Mouse (Mus musculus): Measurements from ENCODE around the gene Jmjd8. TPM values are rescaled to one million over a fixed set of nuclear protein-coding genes. Genes with fewer than 3 reads are reported as not detected.

Jmjd8 gene
- polyA plus RNA-seq, 1 experiment, result 10.8 TPM

GRCm38 (mm10) chr17:25809606-25810340 is 18.9 kb upstream of the Jmjd8 start:
- no peaks in the 10 kb centered on the region for H3K79me2 ChIP-seq (ENCODE audit: control insufficient read depth, insufficient read depth)
- H3ac ChIP-seq (ENCODE audit: control insufficient read depth, insufficient read length, low read depth), result peak overlapping the region; percentile 76
- no peaks in the 10 kb centered on the region for H3K27me3 ChIP-seq (ENCODE audit: control insufficient read depth, insufficient read depth, insufficient read length)
- no peak for TF ChIP-seq FOSL1 (IDR thresholded peaks at IDR 0.05; ENCODE audit: insufficient read depth, low read length, poor library complexity, severe bottlenecking)
- no peaks in the 10 kb centered on the region for H3K36me3 ChIP-seq (ENCODE audit: control insufficient read depth, insufficient read depth)
- H3K4me3 ChIP-seq (ENCODE audit: insufficient read depth, poor library complexity, severe bottlenecking), result peak overlapping the region; percentile 43
- H3K79me3 ChIP-seq (ENCODE audit: low read depth), result no peaks in the 10 kb centered on the region

DNA sequence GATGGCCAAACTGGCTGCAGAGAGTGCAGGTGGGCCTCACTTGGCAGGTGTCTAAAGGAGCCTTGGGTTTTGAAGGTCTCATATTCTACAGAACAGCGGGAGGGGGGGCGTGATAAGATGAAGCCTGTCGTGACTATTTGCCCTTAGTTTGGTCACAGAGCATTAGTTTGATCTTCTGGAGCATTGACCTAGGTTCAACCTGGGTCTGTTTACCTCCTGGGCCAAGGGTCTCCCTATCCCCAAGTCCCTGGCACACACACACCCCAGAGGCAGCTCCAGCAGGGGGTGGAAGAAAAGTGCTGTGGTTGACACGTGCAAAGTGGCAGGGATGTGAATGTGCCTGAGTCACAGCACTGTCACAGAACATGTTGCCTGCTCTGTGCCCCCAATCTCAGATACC is 17.8 kb upstream of the Jmjd8 start:
- no peaks in the 10 kb centered on the region for H3K79me3 ChIP-seq (ENCODE audit: low read depth)
- TF ChIP-seq FOSL1 (IDR thresholded peaks at IDR 0.05; ENCODE audit: insufficient read depth, low read length, poor library complexity, severe bottlenecking) (no peak), MYOD1 (IDR thresholded peaks at IDR 0.05; ENCODE audit: control insufficient read depth, insufficient read length, low read depth) (no peak), MYOG (IDR thresholded peaks at IDR 0.05; ENCODE audit: control insufficient read depth, extremely low read depth, insufficient read length) (no peak), MAX (IDR thresholded peaks at IDR 0.05) (no peak), USF1 (IDR thresholded peaks at IDR 0.05; ENCODE audit: low read depth) (no peak), CEBPB (IDR thresholded peaks at IDR 0.05; ENCODE audit: low read depth) (no peak), CTCF (IDR thresholded peaks at IDR 0.05; ENCODE audit: control insufficient read depth, insufficient read depth, insufficient read length) (no peak)
- no peak overlapping the region for H3K4me3 ChIP-seq (ENCODE audit: insufficient read depth, poor library complexity, severe bottlenecking)
- no peak overlapping the region for H3ac ChIP-seq (ENCODE audit: control insufficient read depth, insufficient read length, low read depth)
- H3K27me3 ChIP-seq (ENCODE audit: control insufficient read depth, insufficient read depth, insufficient read length), result no peaks in the 10 kb centered on the region
- no peaks in the 10 kb centered on the region for H3K79me2 ChIP-seq (ENCODE audit: control insufficient read depth, insufficient read depth)
- no peaks in the 10 kb centered on the region for H3K36me3 ChIP-seq (ENCODE audit: control insufficient read depth, insufficient read depth)

DNA sequence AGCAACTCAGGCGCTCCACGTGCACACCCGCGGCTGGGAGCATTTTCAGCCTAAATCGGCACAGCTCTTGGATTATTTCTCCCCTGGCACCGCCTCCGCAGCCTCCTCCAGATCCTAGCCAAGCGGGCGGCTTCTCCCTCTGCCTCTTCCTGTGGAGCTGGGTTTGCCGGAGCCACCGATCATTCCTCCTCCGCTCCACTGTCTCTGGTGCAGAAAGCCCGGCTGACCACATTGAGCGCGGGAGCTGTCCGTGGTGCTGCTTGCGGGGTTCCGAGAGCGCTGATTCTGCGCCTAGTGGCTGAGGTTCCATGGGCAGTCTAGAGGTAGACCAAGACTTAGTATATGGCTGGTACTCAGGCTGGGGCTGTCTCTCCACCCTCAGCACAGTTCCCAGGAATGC is 15.2 kb upstream of the Jmjd8 start:
- Histone ChIP-seq H3ac (ENCODE audit: control insufficient read depth, insufficient read length, low read depth) (no peak overlapping the region), H3K79me3 (ENCODE audit: low read depth) (no peaks in the 10 kb centered on the region), H3K79me2 (ENCODE audit: control insufficient read depth, insufficient read depth) (no peaks in the 10 kb centered on the region), H3K4me3 (ENCODE audit: insufficient read depth, poor library complexity, severe bottlenecking) (no peak overlapping the region), H3K36me3 (ENCODE audit: control insufficient read depth, insufficient read depth) (no peaks in the 10 kb centered on the region), H3K27me3 (ENCODE audit: control insufficient read depth, insufficient read depth, insufficient read length) (no peaks in the 10 kb centered on the region)
- TF ChIP-seq FOSL1 (IDR thresholded peaks at IDR 0.05; ENCODE audit: insufficient read depth, low read length, poor library complexity, severe bottlenecking) (no peak), MAX (IDR thresholded peaks at IDR 0.05) (peak; percentile 68), CTCF (IDR thresholded peaks at IDR 0.05; ENCODE audit: control insufficient read depth, insufficient read depth, insufficient read length) (no peak), MYOD1 (IDR thresholded peaks at IDR 0.05; ENCODE audit: control insufficient read depth, insufficient read length, low read depth) (no peak)

DNA sequence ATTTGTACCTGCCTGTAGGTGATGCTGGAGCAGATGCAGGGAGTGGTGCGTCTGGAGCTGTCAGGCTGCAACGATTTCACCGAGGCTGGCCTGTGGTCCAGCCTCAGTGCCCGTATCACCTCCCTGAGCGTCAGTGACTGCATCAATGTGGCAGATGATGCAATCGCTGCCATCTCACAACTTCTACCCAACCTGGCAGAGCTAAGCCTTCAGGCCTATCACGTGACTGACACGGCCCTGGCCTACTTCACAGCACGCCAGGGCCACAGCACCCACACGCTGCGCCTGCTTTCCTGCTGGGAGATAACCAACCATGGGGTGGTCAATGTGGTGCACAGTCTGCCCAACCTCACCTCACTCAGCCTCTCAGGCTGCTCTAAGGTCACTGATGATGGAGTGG is 11.0 kb upstream of the Jmjd8 start:
- no peak overlapping the region for H3K4me3 ChIP-seq (ENCODE audit: insufficient read depth, poor library complexity, severe bottlenecking)
- H3ac ChIP-seq (ENCODE audit: control insufficient read depth, insufficient read length, low read depth), result no peak overlapping the region
- no peaks in the 10 kb centered on the region for H3K79me3 ChIP-seq (ENCODE audit: low read depth)
- H3K36me3 ChIP-seq (ENCODE audit: control insufficient read depth, insufficient read depth), result no peaks in the 10 kb centered on the region
- no peaks in the 10 kb centered on the region for H3K27me3 ChIP-seq (ENCODE audit: control insufficient read depth, insufficient read depth, insufficient read length)
- no peaks in the 10 kb centered on the region for H3K79me2 ChIP-seq (ENCODE audit: control insufficient read depth, insufficient read depth)
- no peak for TF ChIP-seq CEBPB (IDR thresholded peaks at IDR 0.05; ENCODE audit: low read depth)
- TF ChIP-seq CTCF (IDR thresholded peaks at IDR 0.05; ENCODE audit: control insufficient read depth, insufficient read depth, insufficient read length), result no peak
- TF ChIP-seq FOSL1 (IDR thresholded peaks at IDR 0.05; ENCODE audit: insufficient read depth, low read length, poor library complexity, severe bottlenecking), result no peak
- TF ChIP-seq USF1 (IDR thresholded peaks at IDR 0.05; ENCODE audit: low read depth), result no peak
- no peak for TF ChIP-seq MAX (IDR thresholded peaks at IDR 0.05)
- no peak for TF ChIP-seq MYOG (IDR thresholded peaks at IDR 0.05; ENCODE audit: control insufficient read depth, extremely low read depth, insufficient read length)
- TF ChIP-seq MYOD1 (IDR thresholded peaks at IDR 0.05; ENCODE audit: control insufficient read depth, insufficient read length, low read depth), result no peak

DNA sequence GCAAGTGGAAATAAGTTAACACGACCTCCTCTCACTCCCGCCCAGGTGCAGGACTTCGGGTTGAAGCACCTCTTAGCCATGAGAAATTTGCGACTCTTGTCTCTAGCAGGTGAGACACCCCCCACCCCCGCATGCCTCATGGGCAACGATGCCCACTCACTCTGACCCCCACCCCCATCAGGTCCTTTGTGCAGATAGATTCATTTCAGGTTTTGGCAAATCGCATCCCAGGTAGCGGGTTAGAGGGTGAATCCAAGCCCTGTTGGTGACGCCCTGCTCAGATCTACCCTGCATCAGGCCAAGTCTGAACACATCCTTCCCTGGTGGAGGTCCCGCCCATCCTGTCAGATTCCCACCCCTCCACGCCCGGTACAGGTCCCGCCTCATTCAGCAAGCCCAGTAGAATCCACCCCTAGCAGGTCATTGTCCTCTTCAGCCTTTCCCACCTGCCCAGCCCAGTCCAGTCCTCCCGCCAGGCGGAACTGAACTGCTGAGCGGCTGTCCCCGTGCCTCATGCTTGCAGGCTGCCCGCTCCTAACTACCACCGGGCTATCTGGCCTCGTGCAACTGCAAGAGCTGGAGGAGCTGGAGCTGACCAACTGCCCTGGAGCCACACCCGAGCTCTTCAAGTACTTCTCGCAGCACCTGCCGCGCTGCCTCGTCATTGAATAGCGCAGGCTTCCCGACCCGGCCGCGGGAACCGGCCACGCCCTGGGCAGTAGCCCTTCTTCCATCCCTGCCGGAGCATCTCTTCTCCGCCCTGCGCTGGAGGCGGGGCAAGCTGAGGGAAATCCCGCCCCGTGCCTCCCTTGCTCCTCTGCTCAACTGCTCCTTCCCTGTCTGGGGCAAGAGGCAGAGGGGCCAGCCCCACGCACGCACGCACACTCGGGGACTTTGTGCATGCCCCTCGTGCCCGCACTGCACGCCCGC is 9.6 kb upstream of the Jmjd8 start:
- Histone ChIP-seq H3K36me3 (ENCODE audit: control insufficient read depth, insufficient read depth) (no peaks in the 10 kb centered on the region), H3K79me3 (ENCODE audit: low read depth) (no peaks in the 10 kb centered on the region), H3K79me2 (ENCODE audit: control insufficient read depth, insufficient read depth) (peaks cover 4% of the 10 kb centered on the region), H3ac (ENCODE audit: control insufficient read depth, insufficient read length, low read depth) (peak overlapping the region; percentile 12), H3K27me3 (ENCODE audit: control insufficient read depth, insufficient read depth, insufficient read length) (no peaks in the 10 kb centered on the region), H3K4me3 (ENCODE audit: insufficient read depth, poor library complexity, severe bottlenecking) (no peak overlapping the region)
- no peak for TF ChIP-seq MYOD1 (IDR thresholded peaks at IDR 0.05; ENCODE audit: control insufficient read depth, insufficient read length, low read depth)
- TF ChIP-seq CEBPB (IDR thresholded peaks at IDR 0.05; ENCODE audit: low read depth), result no peak
- TF ChIP-seq MYOG (IDR thresholded peaks at IDR 0.05; ENCODE audit: control insufficient read depth, extremely low read depth, insufficient read length), result no peak
- TF ChIP-seq MAX (IDR thresholded peaks at IDR 0.05), result no peak
- TF ChIP-seq CTCF (IDR thresholded peaks at IDR 0.05; ENCODE audit: control insufficient read depth, insufficient read depth, insufficient read length), result no peak
- no peak for TF ChIP-seq USF1 (IDR thresholded peaks at IDR 0.05; ENCODE audit: low read depth)
- TF ChIP-seq FOSL1 (IDR thresholded peaks at IDR 0.05; ENCODE audit: insufficient read depth, low read length, poor library complexity, severe bottlenecking), result no peak
